Mouse (Mus musculus) forebrain, embryonic 12.5 days (tissue): ENCODE data around the gene Eps8l2. TPM values are rescaled to one million over a fixed set of nuclear protein-coding genes. Genes with fewer than 3 reads are reported as not detected.
"Not testable (repeated sequence)": the region's sequence is repeated elsewhere in the genome, so short reads cannot be mapped to it uniquely, and the experiment has no call there.

Experiments
- ATAC-seq: fragments of 200-750 bp; cut with Nextera tagmentation; 2 replicates; pipeline ENCODE4 v1.8.0; 2017; ENCODE audit warnings: moderate TSS enrichment; ENCODE audit not compliant: low FRiP score
- H3K27ac ChIP-seq: fragments of 300-500 bp; sonication (generic); 2 replicates; pipeline ENCODE4 v1.5.1; 2016; ENCODE audit warnings: mild to moderate bottlenecking
- H3K27me3 ChIP-seq: fragments of 300-500 bp; sonication (generic); 2 replicates; pipeline ENCODE4 v1.6.1; 2016; ENCODE audit warnings: mild to moderate bottlenecking
- H3K36me3 ChIP-seq: fragments of 300-500 bp; sonication (generic); replicated peaks from 2 replicates; pipeline ENCODE4 v1.6.1; 2016; ENCODE audit warnings: mild to moderate bottlenecking
- H3K4me1 ChIP-seq: fragments of 300-500 bp; sonication (generic); 2 replicates; pipeline ENCODE4 v1.6.1; 2016
- H3K4me2 ChIP-seq: fragments of 300-500 bp; sonication (generic); 2 replicates; pipeline ENCODE4 v1.6.1; 2016; ENCODE audit warnings: mild to moderate bottlenecking, moderate library complexity
- H3K4me3 ChIP-seq: fragments of 300-500 bp; sonication (generic); replicated peaks from 2 replicates; pipeline ENCODE4 v1.5.1; 2016; ENCODE audit warnings: mild to moderate bottlenecking
- H3K9ac ChIP-seq: fragments of 300-500 bp; sonication (generic); 2 replicates; pipeline ENCODE4 v1.6.1; 2016; ENCODE audit warnings: mild to moderate bottlenecking
- H3K9me3 ChIP-seq: fragments of 300-500 bp; sonication (generic); 2 replicates; pipeline ENCODE4 v1.6.1; 2016
- WGBS: fragments of 180-500 bp; shearing (Covaris S2); methylation state at CpG from one replicate; pipeline ENCODE4 v1.1.7; 2016; 5-methylcytosine and 5-hydroxymethylcytosine counted together
- polyA plus RNA-seq: library from polyadenylated mRNA; unstranded; fragments of >200 nt; fragmentation: Nextera tagmentation; extraction: Ambion mirVana; gene quantifications from 2 replicates; pipeline ENCODE4 v1.2.1, GENCODE M21; 2016

Eps8l2 gene
- polyA plus RNA-seq, 1 experiment from 2014 or later: 1.7 TPM

DNA sequence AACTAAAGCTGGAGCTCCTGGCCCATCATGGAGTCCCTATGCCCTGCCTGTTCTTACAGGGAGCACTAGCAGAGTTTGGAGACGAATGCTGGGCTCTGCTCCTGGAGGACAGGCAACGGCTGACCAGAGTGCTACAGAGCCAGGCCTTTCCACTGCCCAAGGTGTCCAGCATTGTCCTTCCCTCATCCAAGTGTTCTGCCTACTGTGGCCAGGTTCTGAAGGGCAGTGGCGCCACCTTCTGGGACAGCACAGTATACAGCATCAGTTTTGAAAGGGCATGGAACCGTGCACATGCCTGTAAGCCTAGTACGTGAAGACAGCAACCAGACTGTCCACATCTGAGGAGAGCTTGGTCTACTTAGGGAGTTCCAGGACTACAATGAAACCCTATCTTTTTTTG, 64.6 kb downstream of the Eps8l2 start:
- H3K36me3 ChIP-seq: peaks cover 66% of the 10 kb centered on the region
- no peaks in the 10 kb centered on the region for H3K9me3 ChIP-seq
- no peaks in the 10 kb centered on the region for H3K27me3 ChIP-seq
- no peak overlapping the region for H3K9ac ChIP-seq
- no peaks in the 10 kb centered on the region for H3K4me1 ChIP-seq
- no peak overlapping the region for H3K4me2 ChIP-seq
- ATAC-seq: peak; percentile 65
- no peak overlapping the region for H3K4me3 ChIP-seq
- 37% methylated on average over 5 of the region's 5 CpGs for WGBS
- no peak overlapping the region for H3K27ac ChIP-seq

GRCm38 (mm10) chr7:141405466-141405865, 66.8 kb downstream of the Eps8l2 start:
- no peaks in the 10 kb centered on the region for H3K9me3 ChIP-seq
- 82% methylated on average over 4 of the region's 4 CpGs for WGBS
- no peaks in the 10 kb centered on the region for H3K27me3 ChIP-seq
- ATAC-seq: no peak
- no peak overlapping the region for H3K4me3 ChIP-seq
- H3K36me3 ChIP-seq: peaks cover 56% of the 10 kb centered on the region
- peaks cover 4% of the 10 kb centered on the region; the same call in 1 of the 2 replicates for H3K4me1 ChIP-seq
- no peak overlapping the region for H3K9ac ChIP-seq
- no peak overlapping the region for H3K4me2 ChIP-seq
- no peak overlapping the region for H3K27ac ChIP-seq

DNA sequence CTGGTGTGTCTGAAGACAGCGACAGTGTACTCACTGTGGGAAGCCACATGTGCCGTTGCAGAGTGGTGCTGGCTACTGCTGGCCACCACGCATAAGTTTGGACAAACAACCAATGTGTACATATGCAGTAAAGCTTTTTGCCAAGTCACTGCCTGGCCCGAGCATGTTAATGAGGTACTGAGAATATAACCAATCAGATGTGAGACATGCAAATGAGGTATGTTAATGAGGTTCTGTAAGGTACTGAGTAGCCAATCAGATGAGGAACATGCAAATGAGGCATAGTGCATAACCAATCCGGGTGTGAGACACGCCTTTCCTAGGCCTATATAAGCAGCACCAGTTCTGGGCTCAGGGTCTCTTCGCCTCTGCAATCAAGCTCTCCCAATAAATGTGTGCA, 69.0 kb downstream of the Eps8l2 start:
- not testable (repeated sequence) for H3K27ac ChIP-seq, H3K27me3 ChIP-seq, H3K4me1 ChIP-seq, H3K9ac ChIP-seq, ATAC-seq, H3K4me2 ChIP-seq, H3K9me3 ChIP-seq, H3K4me3 ChIP-seq
- 95% methylated on average over 7 of the region's 7 CpGs for WGBS
- H3K36me3 ChIP-seq: peaks cover 41% of the 10 kb centered on the region

GRCm38 (mm10) chr7:141408833-141409232, 70.2 kb downstream of the Eps8l2 start:
- no peaks in the 10 kb centered on the region for H3K27me3 ChIP-seq
- no peak overlapping the region for H3K27ac ChIP-seq
- no peaks in the 10 kb centered on the region for H3K9me3 ChIP-seq
- H3K4me1 ChIP-seq: peaks cover 12% of the 10 kb centered on the region
- H3K36me3 ChIP-seq: peaks cover 32% of the 10 kb centered on the region
- 11% methylated on average over 11 of the region's 11 CpGs for WGBS
- H3K4me2 ChIP-seq: 0 out of 2 replicates have a peak overlapping the region, but pooled peaks have one; percentile 8
- peak; percentile 61; the same call in 1 of the 2 replicates for ATAC-seq
- no peak overlapping the region for H3K4me3 ChIP-seq
- H3K9ac ChIP-seq: peak overlapping the region; percentile 36; the same call in 1 of the 2 replicates

GRCm38 (mm10) chr7:141410631-141411030, 72.0 kb downstream of the Eps8l2 start:
- H3K9ac ChIP-seq: no peak overlapping the region
- H3K27ac ChIP-seq: no peak overlapping the region
- no peak overlapping the region for H3K4me3 ChIP-seq
- H3K27me3 ChIP-seq: no peaks in the 10 kb centered on the region
- H3K4me1 ChIP-seq: peaks cover 17% of the 10 kb centered on the region
- no peak for ATAC-seq
- H3K4me2 ChIP-seq: no peak overlapping the region
- H3K9me3 ChIP-seq: no peaks in the 10 kb centered on the region
- H3K36me3 ChIP-seq: peaks cover 27% of the 10 kb centered on the region
- 98% methylated on average over 8 of the region's 8 CpGs for WGBS

- H3K9ac ChIP-seq: 0 out of 2 replicates have a peak overlapping the region, but pooled peaks have one; percentile 8
- no peak for ATAC-seq
- H3K4me1 ChIP-seq: peaks cover 17% of the 10 kb centered on the region
Measured at GRCm38 (mm10) chr7:141411667-141412066, 73.0 kb downstream of the Eps8l2 start.

More at GRCm38 (mm10) chr7:141411667-141412066, 73.0 kb downstream of the Eps8l2 start:
- H3K27ac ChIP-seq: no peak overlapping the region
- H3K36me3 ChIP-seq: peaks cover 27% of the 10 kb centered on the region
- no peak overlapping the region for H3K4me2 ChIP-seq
- no peaks in the 10 kb centered on the region for H3K27me3 ChIP-seq
- 91% methylated on average over 1 of the region's 1 CpGs for WGBS
- H3K4me3 ChIP-seq: no peak overlapping the region
- no peaks in the 10 kb centered on the region for H3K9me3 ChIP-seq

Other genes starting within 250 kb of the Eps8l2 start
- 1.3 and 1.5 TPM in 2 replicates for gene Sigirr, start 238.3 kb upstream of the Eps8l2 start, polyA plus RNA-seq
- gene Ano9, start 221.1 kb upstream of the Eps8l2 start, polyA plus RNA-seq: 0.31 and 0.37 TPM in 2 replicates
- gene Ptdss2, start 216.5 kb upstream of the Eps8l2 start, polyA plus RNA-seq: 63.5 and 64.9 TPM in 2 replicates
- gene Rnh1, start 166.0 kb upstream of the Eps8l2 start, polyA plus RNA-seq: 47.2 and 49.7 TPM in 2 replicates
- 79.1 and 89.4 TPM in 2 replicates for gene Hras, start 144.9 kb upstream of the Eps8l2 start, polyA plus RNA-seq
- gene Lrrc56, start 144.7 kb upstream of the Eps8l2 start, polyA plus RNA-seq: 14.2 and 16.0 TPM in 2 replicates
- gene Lmntd2, start 124.8 kb upstream of the Eps8l2 start, polyA plus RNA-seq: 3.3 and 3.7 TPM in 2 replicates
- 35.4 and 38.5 TPM in 2 replicates for gene Rassf7, start 123.0 kb upstream of the Eps8l2 start, polyA plus RNA-seq
- gene Phrf1, start 110.1 kb upstream of the Eps8l2 start, polyA plus RNA-seq: 106 and 107 TPM in 2 replicates
- gene Irf7, start 72.4 kb upstream of the Eps8l2 start, polyA plus RNA-seq: 0.69 and 0.83 TPM in 2 replicates
- gene Cdhr5, start 62.1 kb upstream of the Eps8l2 start, polyA plus RNA-seq: not detected in 2 replicates
- 0.70 TPM in 1 of 2 replicates, not detected in the other for gene Sct, start 59.7 kb upstream of the Eps8l2 start, polyA plus RNA-seq
- gene Drd4, start 46.9 kb upstream of the Eps8l2 start, polyA plus RNA-seq: 0.38 and 0.60 TPM in 2 replicates
- 74.0 and 78.4 TPM in 2 replicates for gene Deaf1, start 11.2 kb upstream of the Eps8l2 start, polyA plus RNA-seq
- gene Tmem80, start 11.1 kb upstream of the Eps8l2 start, polyA plus RNA-seq: 59.9 and 63.6 TPM in 2 replicates
- gene Taldo1, start 53.3 kb downstream of the Eps8l2 start, polyA plus RNA-seq: 397 and 407 TPM in 2 replicates
- 47.0 and 50.0 TPM in 2 replicates for gene Gatd1, start 75.3 kb downstream of the Eps8l2 start, polyA plus RNA-seq
- 20.5 and 22.5 TPM in 2 replicates for gene Cend1, start 90.6 kb downstream of the Eps8l2 start, polyA plus RNA-seq
- gene Slc25a22, start 99.0 kb downstream of the Eps8l2 start, polyA plus RNA-seq: 57.4 and 60.9 TPM in 2 replicates
- gene Pidd1, start 105.1 kb downstream of the Eps8l2 start, polyA plus RNA-seq: 16.9 and 18.8 TPM in 2 replicates
- gene Rplp2, start 108.5 kb downstream of the Eps8l2 start, polyA plus RNA-seq: 950 and 986 TPM in 2 replicates
- 16.2 and 18.3 TPM in 2 replicates for gene Pnpla2, start 116.3 kb downstream of the Eps8l2 start, polyA plus RNA-seq
- 4.0 and 4.3 TPM in 2 replicates for gene Cracr2b, start 122.2 kb downstream of the Eps8l2 start, polyA plus RNA-seq
- 13.9 and 18.2 TPM in 2 replicates for gene Cd151, start 128.5 kb downstream of the Eps8l2 start, polyA plus RNA-seq
- gene Polr2l, start 136.3 kb downstream of the Eps8l2 start, polyA plus RNA-seq: 69.8 and 78.4 TPM in 2 replicates
- gene Tspan4, start 136.4 kb downstream of the Eps8l2 start, polyA plus RNA-seq: 18.8 and 24.2 TPM in 2 replicates
- gene Chid1, start 201.0 kb downstream of the Eps8l2 start, polyA plus RNA-seq: 24.0 and 24.2 TPM in 2 replicates
- 106 and 112 TPM in 2 replicates for gene Ap2a2, start 223.3 kb downstream of the Eps8l2 start, polyA plus RNA-seq